Mouse (Mus musculus) cerebellum, postnatal 14 days (tissue): ENCODE data around the gene Rap1gds1.

Experiments
- DNase-seq, 2 experiments: peaks; one replicate each; pipeline ENCODE4 v3.0.0; 2021; ENCODE audit warnings: mixed read lengths in 2 of 2

Gene Rap1gds1

GRCm38 (mm10) chr3:138876931-138877361, 198.1 kb downstream of the Rap1gds1 start:
- peak in 1 of 2 experiments; percentile 45 for DNase-seq

GRCm38 (mm10) chr3:138876418-138876817, 198.6 kb downstream of the Rap1gds1 start:
- no peak for DNase-seq

GRCm38 (mm10) chr3:138875936-138876335, 199.1 kb downstream of the Rap1gds1 start:
- DNase-seq = no peak
